Mouse (Mus musculus) cortical plate, adult 2 months (tissue): ENCODE data around the gene Mical1.

Source experiments
- CTCF ChIP-seq: fragments of 200-500 bp; IDR thresholded peaks from 2 replicates; pipeline ENCODE4 v1.5.1; 2011; ENCODE audit warnings: mild to moderate bottlenecking, control low read depth, low read length; ENCODE audit not compliant: insufficient read depth; ENCODE audit errors: extremely low read depth
- POLR2A ChIP-seq: fragments of 200-500 bp; IDR thresholded peaks from 2 replicates; pipeline ENCODE4 v1.6.1; 2011; ENCODE audit warnings: mild to moderate bottlenecking, low read length, control low read depth; ENCODE audit not compliant: insufficient read depth; ENCODE audit errors: extremely low read depth

DNA sequence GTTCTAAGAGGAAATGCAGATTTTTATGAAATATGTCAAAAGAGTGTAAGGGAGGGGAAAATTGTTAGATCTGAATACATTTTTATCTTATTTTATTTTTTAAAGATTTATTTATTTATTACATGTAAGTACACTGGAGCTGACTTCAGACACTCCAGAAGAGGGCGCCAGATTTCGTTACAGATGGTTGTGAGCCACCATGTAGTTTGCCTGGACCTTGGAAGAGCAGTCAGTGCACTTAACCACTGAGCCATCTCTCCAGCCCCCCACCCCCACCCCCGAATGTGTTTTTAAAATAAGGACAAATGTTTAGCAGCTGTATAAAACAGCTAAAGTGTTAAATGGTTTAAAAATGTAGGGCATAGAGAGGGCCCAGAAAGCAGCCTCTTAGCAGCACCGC, 41.5 kb upstream of the Mical1 start:
- TF ChIP-seq CTCF (peak; percentile 38; the same call in 1 of the 2 replicates), POLR2A (no peak)
